Mouse (Mus musculus): Measurements from ENCODE around the gene Abca2.

Abca2 gene

GRCm38 (mm10) chr2:25463630-25464029 lies 35.1 kb downstream of the Abca2 start:
- no peak for DNase-seq

- DNase-seq = no peak
Measured at GRCm38 (mm10) chr2:25465256-25465655, 36.8 kb downstream of the Abca2 start.

DNA sequence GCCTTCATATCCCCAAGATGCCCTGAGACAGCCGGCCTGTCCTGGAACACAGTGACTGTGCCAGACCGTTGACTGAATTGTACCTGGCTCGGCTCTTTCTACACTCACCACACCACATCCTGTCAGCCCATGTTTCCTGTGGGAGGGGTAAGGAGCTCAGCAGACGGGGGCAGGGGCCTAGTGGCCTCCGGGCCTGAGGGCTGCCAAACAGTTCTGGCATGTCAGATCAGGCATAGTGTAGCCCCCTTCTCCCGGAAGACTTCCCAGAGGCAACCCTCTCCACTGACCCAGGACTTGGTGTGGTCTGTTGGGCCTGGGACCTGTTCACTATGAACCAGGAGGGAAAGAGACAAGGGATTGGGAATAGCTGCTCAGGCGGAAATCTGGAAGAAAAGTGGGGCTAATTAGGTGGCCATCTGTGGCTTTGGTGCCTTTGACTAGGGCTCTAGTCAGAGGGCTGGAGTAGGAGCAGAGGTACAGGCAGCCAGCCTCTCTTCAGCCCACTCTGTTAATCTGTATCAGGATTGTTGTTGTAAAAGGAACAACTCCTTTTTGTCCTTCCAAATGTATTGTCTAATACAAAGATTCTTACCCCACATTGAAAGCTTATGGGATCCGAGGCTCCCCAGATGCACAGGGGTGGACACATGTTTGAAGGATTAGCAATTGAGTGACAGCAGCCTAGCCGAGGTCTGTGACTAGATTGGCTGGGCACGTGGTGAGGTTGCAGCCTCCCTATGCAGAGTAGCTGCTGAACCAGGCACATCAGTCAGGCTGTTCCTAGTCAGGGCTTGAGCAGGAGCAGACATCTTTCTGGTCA lies 37.5 kb downstream of the Abca2 start:
- no peak for DNase-seq

DNA sequence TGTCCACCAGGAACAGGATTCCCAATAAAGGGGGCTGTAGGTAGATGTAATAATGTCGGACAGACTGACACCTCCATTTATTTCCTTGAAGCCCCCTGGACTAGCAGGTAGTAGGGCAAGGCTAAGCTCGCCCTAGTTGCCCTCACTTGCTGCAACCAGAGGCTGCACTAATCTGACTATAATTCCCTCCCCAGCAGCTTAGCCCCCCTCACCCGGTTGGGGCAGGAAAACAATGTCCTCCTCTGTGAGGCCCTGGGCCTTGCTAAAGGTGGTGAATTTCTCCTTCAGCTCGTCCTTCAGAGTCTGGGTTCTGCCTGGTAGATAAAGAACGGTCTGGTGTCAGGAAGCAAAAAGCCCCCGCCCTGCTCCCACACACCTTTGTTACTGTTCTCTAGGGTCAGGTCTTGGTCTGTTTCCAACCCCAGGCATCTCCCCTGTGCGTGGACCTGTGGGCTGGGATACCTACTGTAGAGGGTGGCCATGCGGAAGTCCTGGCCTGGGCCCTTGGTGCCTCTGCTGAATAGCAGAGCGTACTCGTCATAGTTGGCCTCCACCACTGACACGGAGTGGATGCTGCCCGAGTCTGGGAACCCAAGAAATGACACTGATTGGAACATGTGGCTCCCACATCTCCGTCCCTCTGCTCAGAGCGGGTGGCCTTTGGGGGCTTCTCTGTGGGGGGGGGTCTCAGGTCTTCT lies 39.3 kb downstream of the Abca2 start:
- DNase-seq = no peak

DNA sequence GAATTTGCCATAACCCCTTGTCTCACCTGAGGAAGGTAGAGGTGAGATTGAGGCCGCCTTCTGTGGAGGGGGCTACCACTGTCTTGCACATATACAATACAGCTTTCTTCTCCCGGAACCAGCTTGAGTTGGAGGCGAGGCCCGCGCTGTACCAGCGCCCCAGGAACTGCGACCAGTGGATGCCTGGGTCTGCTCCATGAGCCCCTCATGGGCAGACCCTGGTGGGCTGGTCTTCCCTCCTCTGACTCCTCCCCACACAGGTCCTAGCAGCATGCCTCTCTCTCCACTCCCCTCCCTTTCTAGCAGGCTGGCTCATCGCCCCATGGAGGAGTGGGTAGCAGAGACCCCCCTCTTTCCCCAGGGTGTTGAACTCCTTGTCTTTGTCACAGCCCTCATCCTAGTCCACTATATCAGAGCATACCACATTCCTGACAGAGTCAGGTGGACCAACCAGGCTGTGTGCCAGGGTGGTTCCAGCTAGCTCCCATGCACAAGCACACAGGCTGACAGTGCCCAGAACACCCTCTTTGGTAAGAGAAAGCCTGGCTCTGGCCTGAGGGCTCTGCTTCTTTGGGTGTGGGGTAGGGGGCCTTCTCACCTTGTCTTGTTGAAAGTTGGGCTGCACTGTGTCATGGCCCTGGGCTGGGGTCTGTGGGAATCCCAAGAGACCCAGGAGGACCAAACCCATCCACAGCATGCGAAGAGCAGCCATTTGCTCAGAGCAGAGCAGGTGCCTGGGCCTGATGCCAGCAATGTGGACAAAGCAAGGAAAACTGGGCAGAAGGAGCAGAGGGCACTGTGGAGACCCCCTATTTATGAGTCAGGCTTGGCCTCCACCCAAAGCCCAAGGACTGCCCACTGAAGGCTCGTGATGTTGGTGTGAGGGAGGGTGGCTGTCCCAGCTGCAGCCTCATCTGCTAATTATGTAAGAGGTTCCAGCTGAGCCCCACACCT lies 40.7 kb downstream of the Abca2 start:
- peak; percentile 50 for DNase-seq

DNA sequence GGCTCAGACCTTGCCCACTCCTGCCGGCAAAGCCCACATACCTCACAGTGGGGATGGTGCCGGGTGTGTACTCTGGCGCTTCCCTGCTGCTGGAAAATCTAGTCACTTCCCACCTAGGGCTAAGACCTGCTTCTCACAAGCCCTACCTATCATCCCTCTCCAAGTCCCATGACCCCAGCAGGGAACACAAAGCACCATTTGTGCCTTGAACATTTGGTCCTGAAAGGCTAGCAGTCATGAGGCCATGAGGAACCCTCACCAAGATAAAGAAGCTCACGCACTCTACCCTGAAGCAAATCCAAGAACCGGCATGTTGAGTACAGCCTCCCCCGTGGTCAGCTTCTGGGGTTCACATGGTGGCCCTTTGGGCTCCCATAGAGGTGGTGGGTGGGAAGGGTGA lies 41.5 kb downstream of the Abca2 start, which contains the start of gene Ptgds:
Gene Ptgds (minus strand): TSS at position 78 of the 400 bp plus-strand sequence.
- no peak for DNase-seq

DNA sequence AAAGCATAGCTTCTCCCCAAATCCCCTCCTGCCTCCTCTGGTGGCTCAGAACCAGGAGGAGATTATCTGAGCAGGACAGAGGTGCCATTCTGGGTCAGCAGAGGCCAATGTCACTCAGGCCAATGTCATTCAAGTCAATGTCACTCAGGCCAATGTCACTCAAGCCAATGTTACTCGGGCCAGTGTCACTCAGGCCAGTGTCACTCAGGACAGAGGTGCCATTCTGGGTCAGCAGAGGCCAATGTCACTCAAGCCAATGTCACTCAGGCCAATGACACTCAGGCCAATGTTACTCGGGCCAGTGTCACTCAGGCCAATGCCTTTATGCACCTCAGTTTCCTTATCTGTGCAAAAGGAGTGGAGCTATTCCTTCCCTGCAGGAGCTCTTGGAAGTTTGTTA lies 44.0 kb downstream of the Abca2 start:
- no peak for DNase-seq

GRCm38 (mm10) chr2:25477541-25477940 lies 49.0 kb downstream of the Abca2 start:
- no peak for DNase-seq

GRCm38 (mm10) chr2:25477967-25478675 lies 49.6 kb downstream of the Abca2 start:
- peak; percentile 72 for DNase-seq

- no peak for DNase-seq
Measured at GRCm38 (mm10) chr2:25479551-25480311, 51.2 kb downstream of the Abca2 start.

GRCm38 (mm10) chr2:25480541-25480940 lies 52.0 kb downstream of the Abca2 start:
- DNase-seq = no peak

DNA sequence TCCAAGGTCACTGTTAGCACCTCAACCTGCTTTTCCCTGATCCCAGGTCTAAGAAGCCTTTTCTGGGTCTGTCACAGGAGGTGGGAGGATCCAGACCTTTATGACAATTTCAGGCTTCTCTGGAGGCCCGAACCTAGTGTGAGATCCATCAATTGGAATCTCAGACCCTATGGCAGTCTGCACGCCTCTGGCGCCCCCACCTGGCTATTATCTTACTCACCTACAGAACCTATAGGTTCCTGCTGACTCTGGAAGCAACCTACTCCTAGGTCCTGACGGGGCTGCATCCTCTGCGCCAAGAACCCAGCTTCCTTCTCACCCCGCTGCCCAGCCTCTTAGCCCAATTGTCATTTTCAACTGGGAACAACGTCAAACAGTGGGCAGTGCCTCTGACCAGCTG lies 54.5 kb downstream of the Abca2 start:
- DNase-seq = peak; percentile 51

DNA sequence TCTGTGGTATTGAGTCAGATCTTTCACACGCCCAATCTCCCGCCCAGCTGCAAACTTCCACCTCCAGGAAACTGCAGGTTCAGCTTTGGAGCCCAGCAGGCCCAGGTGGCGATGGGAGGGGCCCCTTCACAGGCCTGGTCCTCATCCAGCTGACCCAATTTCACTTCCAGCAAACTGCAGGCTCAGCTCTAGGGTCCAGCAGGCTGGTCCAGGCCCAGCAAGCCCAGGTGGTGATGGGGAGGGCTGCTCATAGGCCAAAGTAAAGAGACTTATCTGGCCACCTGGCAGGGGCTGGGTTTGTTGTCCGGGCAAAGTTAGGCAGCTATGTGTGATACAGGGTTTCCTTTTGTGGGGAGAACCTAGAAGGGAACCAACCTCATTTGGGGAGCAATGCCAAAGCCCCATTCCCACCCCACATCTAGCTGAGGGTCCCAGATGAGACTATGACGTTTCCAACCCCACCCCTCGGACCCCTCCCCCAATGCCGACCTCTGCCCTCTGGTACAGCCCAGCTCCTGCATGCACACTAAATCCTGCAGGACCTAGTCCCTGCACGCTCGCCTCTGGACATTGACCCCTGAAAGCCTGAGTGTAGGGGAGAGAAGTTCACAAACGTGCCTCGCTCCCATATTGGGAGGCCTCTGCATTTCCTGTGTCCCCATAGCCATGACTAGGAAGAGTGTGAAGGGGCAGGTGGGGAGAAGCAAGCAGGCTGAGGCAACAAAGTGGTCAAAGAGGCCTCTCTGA lies 56.6 kb downstream of the Abca2 start:
- DNase-seq = peak; percentile 74

- DNase-seq = no peak
Measured at GRCm38 (mm10) chr2:25487965-25488670, 59.6 kb downstream of the Abca2 start.

DNA sequence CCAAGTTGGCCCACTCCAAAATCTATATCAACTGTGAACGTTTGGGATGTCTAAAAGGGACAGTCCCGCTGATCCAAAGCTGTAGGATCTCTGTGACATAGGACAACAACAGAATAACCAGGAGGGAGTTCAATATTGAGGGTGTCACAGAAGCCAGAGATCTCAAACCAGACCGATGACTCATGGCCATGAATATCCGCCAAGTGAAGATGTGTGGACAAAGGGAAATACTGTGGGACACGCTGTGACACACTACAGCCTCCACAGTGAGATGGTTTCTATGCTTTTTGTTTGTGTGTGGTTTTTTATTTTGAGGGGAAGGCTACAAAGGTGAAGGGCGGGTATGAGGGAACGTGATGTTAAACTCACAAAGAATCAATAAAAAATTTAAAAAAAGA lies 60.2 kb downstream of the Abca2 start:
- no peak for DNase-seq

- no peak for DNase-seq
Measured at GRCm38 (mm10) chr2:25492988-25493387, 64.5 kb downstream of the Abca2 start.

- no peak for DNase-seq
Measured at GRCm38 (mm10) chr2:25493476-25493961, 65.0 kb downstream of the Abca2 start, which contains the start of gene Lcn12. Lcn12 (minus strand) TSS chr2:25493911.

GRCm38 (mm10) chr2:25496462-25496861 lies 68.0 kb downstream of the Abca2 start:
- peak; percentile 58 for DNase-seq
